Mouse (Mus musculus): ENCODE measurements at regions not wholly inside any gene's neighbourhood (a gene's known extent, or its start where the extent isn't known, plus 50 kb on each side); places are given as distances from the start of the nearest gene placed in this dataset.

- peak; percentile 78 for ATAC-seq (replicated peaks; ENCODE audit: poor library complexity, severe bottlenecking)
These were observed 73.6 kb downstream of the Sdc1 start for GRCm38 (mm10) chr12:8844748-8845147.

- no peak for ATAC-seq (replicated peaks; ENCODE audit: poor library complexity, severe bottlenecking)
These were observed 74.3 kb downstream of the Sdc1 start for GRCm38 (mm10) chr12:8845443-8845842.

- no peak for ATAC-seq (replicated peaks; ENCODE audit: poor library complexity, severe bottlenecking)
These were observed 74.8 kb upstream of the Laptm4a start for GRCm38 (mm10) chr12:8846425-8847226.

GRCm38 (mm10) chr12:8847227-8847857 lies 74.1 kb upstream of the Laptm4a start:
- ATAC-seq (replicated peaks; ENCODE audit: poor library complexity, severe bottlenecking), result no peak

GRCm38 (mm10) chr12:8847858-8848383 lies 73.5 kb upstream of the Laptm4a start:
- ATAC-seq (replicated peaks; ENCODE audit: poor library complexity, severe bottlenecking), result no peak

- ATAC-seq (replicated peaks; ENCODE audit: poor library complexity, severe bottlenecking), result no peak
These were observed 67.6 kb upstream of the Laptm4a start for GRCm38 (mm10) chr12:8853858-8854257.

- peak; percentile 45 for ATAC-seq (replicated peaks; ENCODE audit: poor library complexity, severe bottlenecking)
These were observed 67.1 kb upstream of the Laptm4a start for GRCm38 (mm10) chr12:8854401-8854800.

- no peak for ATAC-seq (replicated peaks; ENCODE audit: poor library complexity, severe bottlenecking)
These were observed 66.3 kb upstream of the Laptm4a start for GRCm38 (mm10) chr12:8855119-8855518.

GRCm38 (mm10) chr12:8856051-8856543 lies 65.4 kb upstream of the Laptm4a start:
- ATAC-seq (replicated peaks; ENCODE audit: poor library complexity, severe bottlenecking), result no peak

GRCm38 (mm10) chr12:8857308-8857707 lies 64.2 kb upstream of the Laptm4a start:
- ATAC-seq (replicated peaks; ENCODE audit: poor library complexity, severe bottlenecking), result no peak

- no peak for ATAC-seq (replicated peaks; ENCODE audit: poor library complexity, severe bottlenecking)
These were observed 62.7 kb upstream of the Laptm4a start for GRCm38 (mm10) chr12:8858748-8859147.

- no peak for ATAC-seq (replicated peaks; ENCODE audit: poor library complexity, severe bottlenecking)
These were observed 61.9 kb upstream of the Laptm4a start for GRCm38 (mm10) chr12:8859588-8859987.

GRCm38 (mm10) chr12:8864830-8865229 lies 56.6 kb upstream of the Laptm4a start:
- ATAC-seq (replicated peaks; ENCODE audit: poor library complexity, severe bottlenecking), result peak; percentile 85

GRCm38 (mm10) chr12:8865250-8865649 lies 56.2 kb upstream of the Laptm4a start:
- no peak for ATAC-seq (replicated peaks; ENCODE audit: poor library complexity, severe bottlenecking)

GRCm38 (mm10) chr12:8867104-8867503 lies 54.4 kb upstream of the Laptm4a start:
- ATAC-seq (replicated peaks; ENCODE audit: poor library complexity, severe bottlenecking), result no peak

GRCm38 (mm10) chr12:8868690-8869089 lies 52.8 kb upstream of the Laptm4a start:
- no peak for ATAC-seq (replicated peaks; ENCODE audit: poor library complexity, severe bottlenecking)

- no peak for ATAC-seq (replicated peaks; ENCODE audit: poor library complexity, severe bottlenecking)
These were observed 52.3 kb upstream of the Laptm4a start for GRCm38 (mm10) chr12:8869190-8869589.

All from granulocyte monocyte progenitor cell, adult 5-6 weeks (primary cell).